Mouse (Mus musculus): ENCODE data around the gene Gm21974.

DNA sequence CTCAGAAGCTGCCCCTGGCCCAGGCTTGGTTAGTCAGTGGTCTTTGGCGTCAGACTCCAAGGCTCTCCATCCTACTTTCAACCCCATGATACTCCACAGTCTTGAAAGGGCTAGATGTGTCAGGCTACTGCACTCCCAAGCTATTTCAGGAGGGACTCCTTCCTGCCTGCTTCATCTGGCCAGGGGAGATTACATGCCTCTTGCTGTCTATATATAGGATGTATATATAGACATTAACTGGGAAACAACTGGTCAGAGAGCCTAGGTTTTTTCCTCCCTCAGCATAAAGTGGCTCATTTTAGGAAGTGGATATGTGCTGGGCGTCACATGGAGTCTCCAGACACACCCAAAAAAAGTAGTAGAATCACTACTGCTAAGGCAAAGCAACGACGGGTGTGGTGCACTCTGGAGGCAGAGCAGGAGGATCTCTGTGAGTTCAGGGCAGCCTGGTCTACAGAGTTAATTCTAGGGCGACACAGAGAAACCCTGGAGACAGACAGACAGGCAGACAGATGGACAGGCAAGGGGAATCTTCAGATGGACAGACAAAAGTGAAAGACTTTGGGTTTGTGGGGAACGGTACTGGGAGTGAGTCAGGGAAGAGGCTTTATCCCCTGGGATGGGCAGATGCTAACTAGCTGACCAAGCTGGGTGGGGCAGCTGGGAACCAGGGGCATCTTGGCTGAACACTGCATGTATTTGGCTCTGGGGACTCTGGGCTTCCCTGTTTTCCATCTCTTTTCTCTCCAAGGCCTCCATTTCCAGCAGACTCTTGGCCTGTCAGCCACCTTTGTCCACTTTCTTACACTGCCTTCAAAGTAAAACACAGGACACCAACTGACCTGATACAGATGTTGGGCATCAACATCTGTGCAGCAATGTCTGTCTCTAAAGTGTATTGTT is 45.0 kb downstream of the Gm21974 start:
- no peak for TF ChIP-seq CTCF (IDR thresholded peaks at IDR 0.05; ENCODE audit: low read depth, low read length)
- TF ChIP-seq EP300 (IDR thresholded peaks at IDR 0.05; ENCODE audit: insufficient read depth, low read depth, low read length): no peak
